Mouse (Mus musculus): ENCODE measurements around the gene Akr1a1.
A peak's percentile ranks its signal among the peaks of the same experiment; 100 is the strongest.

Gene Akr1a1

DNA sequence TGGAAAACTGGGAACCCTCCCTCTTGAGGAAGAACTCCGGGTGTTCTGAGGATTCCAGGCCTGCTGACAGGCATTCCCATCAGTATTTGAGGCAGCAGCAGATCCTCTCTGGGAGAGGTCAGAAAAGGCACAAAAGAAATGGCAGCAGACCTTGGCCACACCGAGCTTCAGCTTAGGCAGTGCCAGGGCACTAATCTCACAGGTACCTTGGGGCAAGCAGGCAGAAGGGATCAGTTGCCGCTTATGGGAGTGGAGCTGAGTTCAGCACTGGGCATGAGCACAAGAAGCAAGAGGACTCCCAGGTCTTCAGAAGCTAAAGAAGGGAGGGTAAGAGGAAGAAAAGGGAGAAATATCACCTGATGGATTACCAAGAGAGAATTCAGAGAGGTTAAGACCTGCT, 6.5 kb upstream of the Akr1a1 start:
- DNase-seq = no peak

DNA sequence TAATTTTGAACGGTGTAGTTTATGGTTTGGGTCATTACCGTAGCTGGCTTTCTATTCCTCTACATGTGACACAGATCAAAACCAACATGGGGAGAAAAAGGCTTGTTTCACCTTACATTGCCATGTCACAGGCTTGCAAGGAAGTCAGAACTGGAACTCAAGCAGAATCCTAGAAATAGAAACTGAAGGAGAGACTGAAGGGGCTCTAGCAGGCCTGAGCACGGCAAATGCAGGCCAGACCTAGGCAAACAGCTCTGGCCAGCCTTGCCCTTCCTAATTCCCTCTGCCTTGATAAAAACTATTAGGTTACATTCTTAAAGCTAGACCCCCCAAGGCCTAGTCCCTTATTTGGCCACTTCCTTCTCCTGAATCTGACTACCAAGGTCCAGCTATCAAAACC, 4.2 kb upstream of the Akr1a1 start:
- no peak for DNase-seq

DNA sequence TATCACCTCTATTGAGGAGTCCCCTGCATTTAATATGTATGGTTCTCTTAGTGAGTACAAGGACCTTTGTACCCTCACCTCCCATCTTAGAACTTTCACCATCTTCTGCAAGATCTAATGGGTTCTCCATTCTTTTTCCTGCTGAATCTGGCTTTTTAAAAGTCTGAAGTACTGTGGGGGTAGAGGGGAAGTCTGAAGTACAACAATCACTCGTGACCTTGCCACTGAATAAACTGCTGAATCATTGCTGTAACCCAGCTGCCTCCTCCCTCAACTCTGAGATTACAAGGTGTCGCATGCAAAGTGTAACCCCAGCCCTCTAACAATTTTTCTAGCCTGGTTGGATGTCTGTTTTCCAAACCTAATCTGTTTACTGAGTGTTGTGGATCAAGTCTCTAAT, 3.6 kb upstream of the Akr1a1 start:
- no peak for DNase-seq

DNA sequence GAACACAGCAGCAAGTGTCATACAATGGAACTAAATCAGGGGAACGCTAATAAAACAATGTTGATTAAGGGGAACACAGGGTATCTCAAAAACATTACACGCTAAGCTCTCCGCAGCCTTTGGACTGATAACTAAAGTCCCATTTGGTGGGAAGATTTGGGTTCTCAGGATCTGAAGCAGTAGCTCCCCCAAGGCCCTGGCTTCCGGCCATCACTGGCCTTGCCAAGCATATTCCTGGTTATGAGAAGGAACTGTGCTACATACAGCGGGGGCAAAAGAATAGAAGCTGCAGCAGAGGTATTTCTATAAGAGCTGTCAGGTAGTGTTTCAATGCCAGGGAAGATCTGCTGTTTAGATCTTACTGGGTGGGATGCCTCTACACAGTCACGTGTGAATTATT, 1.7 kb upstream of the Akr1a1 start:
- DNase-seq = no peak

DNA sequence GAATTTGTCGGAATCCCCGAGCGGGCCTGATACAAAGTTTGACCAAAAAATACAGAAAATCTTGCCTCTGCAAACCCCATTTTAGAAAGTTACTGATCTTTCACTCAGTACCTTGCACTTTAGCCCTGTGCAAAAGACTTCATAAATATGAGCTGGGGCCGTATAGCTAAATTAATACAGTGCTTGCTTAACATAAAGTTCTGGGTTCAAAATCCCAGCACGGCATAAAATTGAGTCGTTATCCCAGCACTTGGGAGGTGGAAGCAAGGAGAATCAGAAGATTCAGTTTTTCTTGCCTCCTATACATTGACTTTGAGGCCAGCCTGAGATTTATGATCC, 286 bp upstream of the Akr1a1 start:
- no peak for DNase-seq

DNA sequence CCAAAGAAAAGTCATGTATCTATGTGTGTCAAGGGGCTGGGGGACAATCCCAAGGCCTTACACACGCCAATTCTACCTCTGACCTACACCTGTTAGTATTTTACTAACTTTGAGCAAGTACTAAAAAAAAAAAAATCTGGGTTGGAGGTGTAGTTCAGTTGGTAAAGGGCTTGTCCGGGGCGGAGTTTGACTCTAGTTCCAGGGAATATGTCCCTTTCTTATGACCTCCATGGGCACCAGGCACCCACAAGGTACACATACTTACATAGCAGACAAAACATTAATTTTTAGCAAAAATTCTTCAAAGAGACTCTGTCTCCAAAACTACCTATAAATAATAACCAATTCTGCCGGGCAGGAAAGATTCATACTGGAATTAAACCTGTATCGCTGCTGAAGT, 1.1 kb downstream of the Akr1a1 start:
- no peak for DNase-seq

DNA sequence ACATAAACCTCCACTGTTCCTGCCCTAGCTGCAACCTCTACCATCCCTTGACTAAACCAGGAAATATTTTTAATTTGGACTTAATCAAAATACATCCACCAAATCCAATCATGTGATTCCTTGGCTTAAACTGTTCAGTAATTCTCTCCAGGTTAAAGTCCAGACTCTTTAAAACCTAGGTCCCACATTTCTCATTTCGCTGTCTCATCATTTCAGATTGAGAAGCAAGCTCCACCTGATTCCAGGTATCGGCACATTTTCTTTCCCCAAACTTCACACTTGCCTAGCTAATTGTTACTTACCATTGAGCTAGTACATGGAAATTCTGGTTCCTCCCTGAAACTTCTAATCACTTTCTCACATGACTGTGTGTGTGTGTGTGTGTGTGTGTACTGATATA, 2.1 kb downstream of the Akr1a1 start:
- no peak for DNase-seq

DNA sequence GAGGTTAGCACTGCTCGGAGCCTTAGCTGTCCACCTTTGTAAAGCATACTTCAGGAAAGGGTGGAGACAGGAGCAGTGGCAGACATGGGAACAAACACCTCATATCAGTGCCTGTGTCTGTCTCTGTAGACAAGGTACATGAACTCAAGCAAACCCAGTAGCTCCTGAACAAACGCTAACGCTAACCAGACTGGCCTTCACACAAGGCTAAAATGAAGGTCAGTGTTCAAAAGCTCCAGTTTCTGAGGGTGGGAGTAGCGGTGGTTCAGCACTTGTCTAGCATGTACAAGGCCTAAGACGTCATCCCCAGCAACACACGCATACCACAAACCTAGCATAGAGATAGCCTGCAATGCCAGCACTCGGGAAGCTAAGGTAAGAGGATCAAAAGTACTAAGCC, 5.9 kb downstream of the Akr1a1 start:
- no peak for DNase-seq

DNA sequence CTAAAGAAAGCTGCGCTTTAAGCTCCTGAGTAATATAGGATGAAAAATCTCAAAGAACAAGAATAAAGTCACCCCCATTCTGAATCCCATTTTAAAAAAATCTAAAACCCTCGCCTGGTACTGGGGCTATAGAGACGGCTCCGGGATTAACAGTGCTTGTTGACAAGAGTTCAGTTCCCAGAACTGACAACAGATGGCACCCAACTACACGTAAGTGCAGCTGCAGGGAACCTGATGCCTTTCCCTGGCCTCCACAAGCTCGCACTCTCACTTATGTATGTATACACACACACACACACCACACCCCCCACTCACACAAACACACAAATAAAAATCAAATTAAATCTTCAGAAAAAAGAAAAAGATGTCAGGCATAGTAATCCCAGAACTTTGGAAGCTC, 7.2 kb downstream of the Akr1a1 start:
- DNase-seq = no peak

DNA sequence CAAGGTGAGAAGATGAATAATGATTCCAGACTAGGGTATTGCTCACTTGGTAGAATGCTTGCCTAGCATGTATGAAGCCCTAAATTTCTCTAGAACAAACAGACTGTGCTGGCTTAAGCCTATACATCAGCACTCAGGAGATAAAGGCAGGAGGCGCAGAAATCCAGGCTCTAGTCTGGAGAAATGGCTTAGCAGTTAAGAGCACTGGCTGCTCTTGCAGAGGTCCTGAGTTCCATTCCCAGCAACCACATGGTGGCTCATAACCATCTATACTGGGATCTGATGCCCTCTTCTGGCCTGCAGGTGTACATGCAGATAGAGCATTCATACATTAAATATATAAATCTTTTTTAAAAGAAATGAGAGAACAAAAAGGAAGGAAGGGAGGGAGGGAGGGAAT, 9.4 kb downstream of the Akr1a1 start:
- no peak for DNase-seq

DNA sequence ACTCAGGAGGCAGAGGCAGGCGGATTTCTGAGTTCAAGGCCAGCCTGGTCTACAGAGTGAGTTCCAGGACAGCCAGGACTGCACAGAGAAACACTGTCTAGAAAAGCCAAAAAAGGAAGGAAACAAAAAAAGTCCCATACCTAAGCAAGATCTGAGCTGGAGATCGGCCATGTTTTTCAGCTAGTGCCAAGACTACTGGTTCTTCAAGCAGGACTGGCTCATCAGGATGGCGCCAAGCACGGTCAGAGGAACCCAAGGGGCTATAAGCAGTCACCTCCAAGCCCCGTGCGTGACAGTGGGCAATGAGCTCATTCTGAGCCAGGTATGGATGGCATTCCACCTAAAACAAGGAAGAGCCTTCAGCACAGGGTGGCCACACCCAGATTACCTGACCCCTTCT, 12.7 kb downstream of the Akr1a1 start:
- no peak for DNase-seq

DNA sequence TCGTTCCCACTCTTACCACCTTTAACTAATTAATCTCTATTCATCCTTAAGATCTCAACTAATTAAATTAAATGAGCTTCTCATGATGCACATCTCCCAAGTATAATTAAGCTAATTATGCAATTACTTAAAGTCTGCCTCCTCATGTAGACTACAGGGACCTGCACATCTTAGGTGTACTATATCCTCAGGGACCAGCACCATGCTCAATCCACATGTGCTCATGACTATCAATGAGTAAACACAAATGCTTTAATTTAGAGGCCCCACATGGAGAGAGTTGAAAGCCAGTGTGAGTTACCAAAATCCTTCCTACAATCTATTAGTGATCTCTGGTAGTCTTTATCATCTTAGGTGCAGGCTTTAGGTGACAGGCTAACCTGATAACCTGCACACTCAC, 16.3 kb downstream of the Akr1a1 start:
- DNase-seq = no peak

DNA sequence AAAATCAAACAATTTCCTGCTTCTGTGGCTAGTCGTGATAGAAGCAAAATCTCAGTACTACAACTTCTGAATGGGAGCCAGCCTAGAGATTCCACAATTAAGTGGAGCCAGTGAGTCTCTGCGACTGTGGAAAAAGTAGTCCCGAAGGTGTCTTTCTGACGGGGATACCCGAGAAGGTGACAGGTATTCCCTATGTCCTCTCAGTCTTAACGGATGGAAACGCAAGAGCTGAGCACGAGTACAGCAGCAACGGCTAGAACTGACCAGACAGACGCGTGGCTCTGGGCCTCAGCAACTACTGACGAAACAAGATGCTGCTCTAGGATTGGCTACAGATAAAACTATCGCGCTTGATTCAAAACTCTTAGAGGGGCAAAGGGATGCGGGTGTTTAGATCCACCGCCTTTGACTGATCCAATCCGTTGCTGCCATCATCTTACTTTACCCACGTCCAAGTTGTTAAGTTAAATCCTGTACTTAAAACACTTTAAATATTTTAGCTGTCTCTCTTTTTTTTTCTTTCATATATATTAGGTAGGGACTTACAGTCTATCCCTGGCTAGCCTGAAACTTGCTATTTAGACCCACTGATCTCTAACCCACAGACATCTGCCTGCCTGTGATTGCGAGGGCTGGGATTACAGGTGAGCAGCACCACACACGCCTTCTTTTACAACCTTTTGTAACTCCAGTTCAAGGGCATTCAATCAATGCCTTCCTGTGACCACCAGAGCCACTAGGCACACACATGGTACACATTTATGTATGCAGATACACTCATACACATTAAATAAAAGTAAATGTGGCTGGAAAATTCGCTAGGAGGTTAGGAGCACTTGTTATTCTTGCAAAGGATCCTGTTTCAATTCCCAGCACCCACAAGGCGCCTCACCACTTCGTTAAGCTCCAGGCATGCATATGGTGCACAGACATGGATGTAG, 23.5 kb downstream of the Akr1a1 start, which contains the start of gene Nasp:
TSS of gene Nasp (minus strand) at position 220 of the 941 bp plus-strand sequence.
- DNase-seq = peak; percentile 62 to 70

DNA sequence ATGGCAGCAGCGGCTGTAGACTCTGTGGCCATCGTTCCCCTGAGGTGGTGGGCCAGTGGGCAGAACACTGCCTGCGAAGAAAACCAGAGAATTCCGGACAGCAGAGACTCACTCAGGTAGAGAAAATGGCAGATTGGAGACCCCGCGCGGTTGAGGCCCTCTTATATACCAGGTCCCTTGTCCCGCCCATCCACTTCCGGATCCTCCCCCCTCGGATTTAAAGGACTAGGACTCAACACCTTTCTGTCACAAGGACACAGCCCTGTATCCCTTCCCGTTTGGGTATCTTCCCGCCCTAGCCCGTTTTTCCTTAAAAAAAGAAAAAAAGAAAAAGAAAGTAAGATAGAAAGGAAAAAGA, 24.1 kb downstream of the Akr1a1 start:
- peak; percentile 78 to 88 for DNase-seq

DNA sequence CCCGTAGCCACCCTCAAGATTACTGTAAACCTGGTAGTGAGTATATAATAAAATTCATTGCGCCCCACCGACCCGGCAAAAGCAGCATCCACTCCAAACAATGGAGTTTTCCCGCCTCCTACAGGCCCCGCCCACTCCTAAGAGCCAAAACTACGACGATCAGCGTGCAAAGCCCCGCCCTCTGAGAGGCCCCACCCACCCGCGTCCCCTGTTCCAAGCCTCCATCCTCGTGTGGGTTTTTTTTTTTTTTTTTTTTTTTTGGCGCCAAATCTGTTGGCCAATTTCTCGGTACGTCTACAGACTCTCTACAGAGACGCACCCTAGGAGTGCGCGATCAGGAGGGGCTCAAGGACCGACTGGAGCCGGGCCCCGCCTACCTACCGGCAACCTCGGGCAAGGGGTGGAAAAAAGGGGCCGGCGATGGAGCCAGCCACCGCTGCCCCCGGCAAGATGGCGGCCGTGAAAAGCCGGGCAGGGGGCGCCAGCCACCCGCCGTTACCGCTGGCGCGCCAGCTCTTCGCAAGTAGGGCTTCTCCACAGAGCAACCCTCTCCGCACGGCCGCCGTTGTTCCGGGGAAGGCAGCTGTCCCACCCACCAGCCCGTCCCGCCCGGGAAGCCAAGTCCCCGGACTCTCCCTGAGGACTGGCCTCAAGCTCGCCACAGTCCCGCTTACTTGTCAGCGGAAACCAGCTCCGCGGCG, 24.7 kb downstream of the Akr1a1 start:
- DNase-seq = peak; percentile 53 to 66

DNA sequence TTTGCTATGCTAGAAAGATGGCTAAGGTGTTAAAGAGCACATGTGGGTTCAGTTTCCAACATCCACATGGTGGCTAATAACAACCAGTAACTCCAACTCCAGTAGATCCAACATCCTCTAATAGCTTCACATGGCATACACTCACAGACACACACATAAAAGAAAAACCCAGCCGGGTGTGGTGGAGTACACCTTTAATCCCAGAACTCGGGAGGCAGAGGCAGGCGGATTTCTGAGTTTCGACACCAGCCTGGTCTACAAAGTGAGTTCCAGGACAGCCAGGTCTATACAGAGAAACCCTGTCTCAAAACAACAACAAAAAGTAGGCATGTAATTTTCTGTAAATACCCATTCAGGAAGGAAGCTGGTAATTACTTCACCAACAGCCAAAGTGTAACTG, 26.6 kb downstream of the Akr1a1 start:
- no peak for DNase-seq

DNA sequence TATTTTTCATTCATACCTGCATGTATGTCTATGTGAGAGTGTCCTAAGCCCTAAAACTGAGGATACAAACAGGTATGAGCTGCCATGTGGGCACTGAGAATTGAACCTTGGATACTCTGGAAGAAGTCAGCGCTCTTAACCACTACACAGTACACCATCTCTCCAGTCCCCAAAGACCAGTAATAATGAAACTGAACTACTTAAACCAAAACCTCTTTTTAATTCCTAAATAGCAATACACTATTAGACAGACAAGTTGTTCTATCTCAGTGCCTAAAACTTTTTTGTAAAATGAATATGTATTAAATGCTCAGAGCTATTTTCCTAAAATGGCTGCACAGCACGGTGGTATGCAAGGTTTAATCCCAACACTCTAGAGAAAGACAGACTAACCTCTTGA, 36.2 kb downstream of the Akr1a1 start:
- DNase-seq = no peak

DNA sequence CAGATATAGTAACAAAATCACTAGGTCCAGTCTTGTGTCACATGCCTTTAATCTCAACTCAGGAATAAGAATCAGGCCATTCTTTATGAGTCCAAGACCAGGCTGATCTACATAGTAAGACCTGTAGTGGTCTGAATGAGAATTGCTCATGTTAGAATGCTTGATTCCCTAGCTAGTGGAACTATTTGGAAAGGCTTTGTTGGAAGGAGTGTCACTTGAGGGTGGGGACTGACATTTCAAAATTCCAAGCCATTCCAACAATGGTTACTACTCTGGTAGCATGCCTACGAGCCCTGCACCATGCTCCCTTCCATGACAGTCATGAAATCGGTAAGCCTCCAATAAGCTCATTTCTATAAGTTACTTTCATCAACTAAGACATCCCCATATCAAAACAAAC, 38.9 kb downstream of the Akr1a1 start:
- DNase-seq = no peak

DNA sequence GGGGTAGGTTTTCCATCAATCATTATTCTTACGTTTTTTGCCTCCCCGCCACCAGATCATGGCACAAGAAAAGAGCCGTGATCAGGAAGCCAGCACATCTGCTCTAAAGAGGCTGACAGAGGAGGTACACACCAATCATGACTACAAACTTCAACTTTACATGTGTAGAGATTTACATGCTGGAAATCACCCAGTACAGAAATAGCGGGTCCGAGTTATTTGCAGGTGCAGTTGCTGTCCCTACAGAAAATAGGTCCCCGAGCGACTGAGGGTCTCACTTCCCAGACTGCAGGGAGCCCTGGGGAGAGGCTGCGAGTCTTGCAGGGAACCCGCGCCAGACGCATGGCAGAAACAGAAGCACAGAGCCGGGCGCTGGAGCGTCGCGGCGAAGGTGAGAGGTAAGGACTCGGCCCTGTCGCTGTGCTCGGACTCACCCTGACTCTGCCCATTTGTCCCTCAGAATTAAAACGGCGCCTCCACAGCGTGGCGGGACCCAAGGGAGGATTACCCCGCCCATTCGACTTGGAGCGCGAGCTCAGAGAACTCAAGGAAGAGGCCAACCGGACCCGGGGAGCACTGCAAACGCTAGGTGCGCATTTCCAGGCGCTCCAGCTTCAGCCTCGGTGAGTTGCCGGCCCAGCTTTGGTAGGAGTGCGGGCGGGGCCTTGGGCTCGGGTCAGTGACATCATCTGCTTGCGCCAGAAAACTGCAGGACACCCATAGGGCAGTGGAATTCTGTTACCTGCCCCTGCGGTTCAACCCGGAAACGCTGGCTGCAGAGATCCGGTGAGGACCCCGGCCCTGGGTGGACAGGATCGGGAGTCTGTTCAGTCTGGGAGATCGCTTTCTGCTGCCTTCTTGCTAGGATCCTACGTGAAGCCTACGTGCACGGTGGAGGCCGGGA, 54.2 kb downstream of the Akr1a1 start:
- DNase-seq = peak; percentile 47 to 59

DNA sequence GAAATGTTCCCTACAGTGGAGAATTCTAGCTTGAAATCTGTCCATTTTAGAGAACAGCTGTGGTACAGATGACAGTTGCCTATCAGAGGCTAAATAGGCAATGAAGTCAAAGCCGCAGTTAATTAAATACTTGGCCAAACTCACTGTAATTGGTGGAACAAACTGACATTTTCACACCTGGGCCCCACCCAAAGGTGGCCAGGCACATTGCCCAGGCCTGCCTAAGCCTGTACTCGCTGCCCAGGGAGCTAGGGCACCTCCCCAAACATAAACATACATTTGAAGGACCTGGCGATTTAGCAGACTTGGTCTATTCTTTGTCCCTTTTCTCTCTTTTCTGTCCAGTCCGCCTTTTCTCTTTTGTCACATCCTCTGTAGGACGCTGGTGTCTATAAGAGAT, 55.1 kb downstream of the Akr1a1 start, which contains the start of gene Ccdc17:
TSS of gene Ccdc17 (plus strand) at position 276 of the 400 bp plus-strand sequence.
- DNase-seq = no peak

DNA sequence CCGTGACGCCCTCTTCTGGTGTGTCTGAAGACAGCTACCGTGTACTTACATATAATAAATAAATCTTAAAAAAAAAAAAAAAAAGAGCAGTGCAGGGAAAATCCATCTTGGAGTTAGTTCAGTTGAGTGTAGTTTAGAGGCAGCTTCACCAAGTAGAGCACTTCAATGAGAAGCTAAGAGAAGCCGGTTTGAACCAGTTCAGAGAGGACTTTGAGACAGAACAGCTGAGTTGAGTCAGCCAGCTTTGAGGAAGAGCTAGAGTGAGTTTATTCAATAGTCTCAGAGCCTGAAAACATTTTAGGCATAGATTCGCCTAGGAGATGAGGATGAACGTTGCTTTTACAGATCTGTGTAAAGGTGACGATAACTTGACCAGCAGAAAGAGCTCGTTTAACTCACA, 55.7 kb downstream of the Akr1a1 start:
- no peak for DNase-seq

Data from thymus, adult 18-20 months (tissue).